Mouse (Mus musculus) stomach, embryonic 16.5 days (tissue): ENCODE results near the gene Eef1a1. TPM values are rescaled to one million over a fixed set of nuclear protein-coding genes. Genes with fewer than 3 reads are reported as not detected.

Experiments used
- ATAC-seq: fragments of 200-750 bp; cut with Nextera tagmentation; 2 replicates; pipeline ENCODE4 v1.8.0; 2017; ENCODE audit warnings: moderate number of reproducible peaks, moderate TSS enrichment; ENCODE audit not compliant: insufficient read depth, low FRiP score
- H3K27ac ChIP-seq: fragments of 300-500 bp; sonication (generic); 2 replicates; pipeline ENCODE4 v1.5.1; 2014; ENCODE audit warnings: low read length
- H3K27me3 ChIP-seq: fragments of 300-500 bp; sonication (generic); 2 replicates; pipeline ENCODE4 v1.6.1; 2014; ENCODE audit warnings: low read length, control low read depth, mixed read lengths; ENCODE audit not compliant: control insufficient read depth, insufficient read depth
- H3K36me3 ChIP-seq: fragments of 300-500 bp; sonication (generic); 2 replicates; pipeline ENCODE4 v1.6.1; 2014; ENCODE audit warnings: low read length; ENCODE audit not compliant: control insufficient read depth, insufficient read depth
- H3K4me1 ChIP-seq: fragments of 300-500 bp; sonication (generic); 2 replicates; pipeline ENCODE4 v1.6.1; 2014; ENCODE audit warnings: low read length, control low read depth, mixed read lengths; ENCODE audit not compliant: control insufficient read depth, insufficient read depth
- H3K4me2 ChIP-seq: fragments of 300-500 bp; sonication (generic); 2 replicates; pipeline ENCODE4 v1.6.1; 2014; ENCODE audit warnings: low read depth, low read length, mixed read lengths
- H3K4me3 ChIP-seq: fragments of 300-500 bp; sonication (generic); replicated peaks from 2 replicates; pipeline ENCODE4 v1.5.1; 2014; ENCODE audit warnings: mild to moderate bottlenecking, low read length
- H3K9ac ChIP-seq: fragments of 300-500 bp; sonication (generic); 2 replicates; pipeline ENCODE4 v1.6.1; 2014; ENCODE audit warnings: low read length
- H3K9me3 ChIP-seq: fragments of 300-500 bp; sonication (generic); replicated peaks from 2 replicates; pipeline ENCODE4 v1.6.1; 2016; ENCODE audit warnings: low read length, control low read depth; ENCODE audit not compliant: control insufficient read depth
- WGBS: fragments of 180-500 bp; shearing (Covaris S2); extraction: QIAGEN DNeasy Blood & Tissue Kit; methylation state at CpG from one replicate; pipeline ENCODE4 v1.1.7; 2014; 5-methylcytosine and 5-hydroxymethylcytosine counted together
- polyA plus RNA-seq: library from polyadenylated mRNA; unstranded; fragments of >200 nt; fragmentation: Nextera tagmentation; extraction: Ambion mirVana; gene quantifications from 2 replicates; pipeline ENCODE4 v1.2.1, GENCODE M21; 2015

Gene Eef1a1
- polyA plus RNA-seq, 1 experiment from 2014 or later = 4,219 TPM

GRCm38 (mm10) chr9:78514681-78515080 is 25.7 kb upstream of the Eef1a1 start:
- Histone ChIP-seq H3K27me3 (no peaks in the 10 kb centered on the region), H3K4me1 (no peaks in the 10 kb centered on the region), H3K36me3 (no peaks in the 10 kb centered on the region), H3K4me2 (no peak overlapping the region), H3K27ac (no peak overlapping the region), H3K4me3 (no peak overlapping the region), H3K9ac (no peak overlapping the region), H3K9me3 (0 out of 2 replicates have a peak, but pooled peaks cover 3% of the 10 kb centered on the region)
- 82% methylated on average over 4 of the region's 4 CpGs for WGBS
- ATAC-seq = no peak

GRCm38 (mm10) chr9:78513776-78514500 is 25.0 kb upstream of the Eef1a1 start:
- no peak for ATAC-seq
- 0 out of 2 replicates have a peak, but pooled peaks cover 3% of the 10 kb centered on the region for H3K9me3 ChIP-seq
- no peak overlapping the region for H3K27ac ChIP-seq
- no peak overlapping the region for H3K4me2 ChIP-seq
- no peak overlapping the region for H3K9ac ChIP-seq
- WGBS = 56% methylated on average over 6 of the region's 6 CpGs
- H3K4me1 ChIP-seq = no peaks in the 10 kb centered on the region
- no peak overlapping the region for H3K4me3 ChIP-seq
- H3K36me3 ChIP-seq = no peaks in the 10 kb centered on the region
- no peaks in the 10 kb centered on the region for H3K27me3 ChIP-seq

GRCm38 (mm10) chr9:78511705-78512104 is 22.8 kb upstream of the Eef1a1 start:
- Histone ChIP-seq H3K4me2 (no peak overlapping the region), H3K4me3 (no peak overlapping the region), H3K27ac (no peak overlapping the region), H3K36me3 (no peaks in the 10 kb centered on the region), H3K27me3 (no peaks in the 10 kb centered on the region), H3K4me1 (no peaks in the 10 kb centered on the region), H3K9ac (no peak overlapping the region), H3K9me3 (0 out of 2 replicates have a peak, but pooled peaks cover 3% of the 10 kb centered on the region)
- 89% methylated on average over 5 of the region's 5 CpGs for WGBS
- ATAC-seq = no peak

- no peak for ATAC-seq
- no peak overlapping the region for H3K27ac ChIP-seq
- H3K4me3 ChIP-seq = no peak overlapping the region
- H3K9ac ChIP-seq = no peak overlapping the region
- no peaks in the 10 kb centered on the region for H3K27me3 ChIP-seq
- H3K36me3 ChIP-seq = no peaks in the 10 kb centered on the region
- WGBS = 72% methylated on average over 16 of the region's 16 CpGs
- H3K9me3 ChIP-seq = 0 out of 2 replicates have a peak, but pooled peaks cover 3% of the 10 kb centered on the region
- 0 out of 2 replicates have a peak, but pooled peaks cover 2% of the 10 kb centered on the region for H3K4me1 ChIP-seq
- no peak overlapping the region for H3K4me2 ChIP-seq
These were observed 19.3 kb upstream of the Eef1a1 start for GRCm38 (mm10) chr9:78508106-78508786.

- Histone ChIP-seq H3K27me3 (no peaks in the 10 kb centered on the region), H3K9ac (no peak overlapping the region), H3K36me3 (no peaks in the 10 kb centered on the region), H3K4me2 (no peak overlapping the region), H3K27ac (no peak overlapping the region), H3K4me1 (0 out of 2 replicates have a peak, but pooled peaks cover 6% of the 10 kb centered on the region), H3K4me3 (no peak overlapping the region), H3K9me3 (0 out of 2 replicates have a peak, but pooled peaks cover 2% of the 10 kb centered on the region)
- 68% methylated on average over 7 of the region's 7 CpGs for WGBS
- ATAC-seq = no peak
These were observed 17.7 kb upstream of the Eef1a1 start for GRCm38 (mm10) chr9:78506722-78507077.

- H3K27me3 ChIP-seq = no peaks in the 10 kb centered on the region
- no peak overlapping the region for H3K4me3 ChIP-seq
- 0 out of 2 replicates have a peak, but pooled peaks cover 6% of the 10 kb centered on the region for H3K4me1 ChIP-seq
- no peak overlapping the region for H3K4me2 ChIP-seq
- no peak overlapping the region for H3K9ac ChIP-seq
- ATAC-seq = no peak
- H3K27ac ChIP-seq = no peak overlapping the region
- H3K9me3 ChIP-seq = no peaks in the 10 kb centered on the region
- WGBS = 29% methylated on average over 11 of the region's 11 CpGs
- no peaks in the 10 kb centered on the region for H3K36me3 ChIP-seq
These were observed 17.2 kb upstream of the Eef1a1 start for GRCm38 (mm10) chr9:78506002-78506721.

GRCm38 (mm10) chr9:78505223-78505622 is 16.3 kb upstream of the Eef1a1 start:
- no peak for ATAC-seq

GRCm38 (mm10) chr9:78504679-78505078 is 15.7 kb upstream of the Eef1a1 start:
- 67% methylated on average over 3 of the region's 3 CpGs for WGBS

More at GRCm38 (mm10) chr9:78505223-78505622, 16.3 kb upstream of the Eef1a1 start:
- H3K4me2 ChIP-seq = no peak overlapping the region
- H3K4me1 ChIP-seq = 0 out of 2 replicates have a peak, but pooled peaks cover 6% of the 10 kb centered on the region
- no peak overlapping the region for H3K9ac ChIP-seq
- 88% methylated on average over 6 of the region's 6 CpGs for WGBS
- no peak overlapping the region for H3K27ac ChIP-seq
- H3K4me3 ChIP-seq = no peak overlapping the region
- no peaks in the 10 kb centered on the region for H3K36me3 ChIP-seq
- H3K9me3 ChIP-seq = no peaks in the 10 kb centered on the region
- no peaks in the 10 kb centered on the region for H3K27me3 ChIP-seq

GRCm38 (mm10) chr9:78504133-78504532 is 15.2 kb upstream of the Eef1a1 start:
- H3K9ac ChIP-seq = no peak overlapping the region
- no peak for ATAC-seq
- WGBS = 68% methylated on average over 4 of the region's 4 CpGs
- no peak overlapping the region for H3K27ac ChIP-seq
- no peak overlapping the region for H3K4me3 ChIP-seq
- H3K4me2 ChIP-seq = no peak overlapping the region
- 0 out of 2 replicates have a peak, but pooled peaks cover 6% of the 10 kb centered on the region for H3K4me1 ChIP-seq
- no peaks in the 10 kb centered on the region for H3K27me3 ChIP-seq
- H3K36me3 ChIP-seq = no peaks in the 10 kb centered on the region
- no peaks in the 10 kb centered on the region for H3K9me3 ChIP-seq

More at GRCm38 (mm10) chr9:78504679-78505078, 15.7 kb upstream of the Eef1a1 start:
- Histone ChIP-seq H3K4me2 (no peak overlapping the region), H3K9ac (no peak overlapping the region), H3K36me3 (no peaks in the 10 kb centered on the region), H3K4me1 (0 out of 2 replicates have a peak, but pooled peaks cover 6% of the 10 kb centered on the region), H3K9me3 (no peaks in the 10 kb centered on the region), H3K27me3 (no peaks in the 10 kb centered on the region), H3K27ac (no peak overlapping the region), H3K4me3 (no peak overlapping the region)
- ATAC-seq = no peak
